Mouse (Mus musculus): ENCODE measurements around the gene Dhx29.

The Dhx29 gene

DNA sequence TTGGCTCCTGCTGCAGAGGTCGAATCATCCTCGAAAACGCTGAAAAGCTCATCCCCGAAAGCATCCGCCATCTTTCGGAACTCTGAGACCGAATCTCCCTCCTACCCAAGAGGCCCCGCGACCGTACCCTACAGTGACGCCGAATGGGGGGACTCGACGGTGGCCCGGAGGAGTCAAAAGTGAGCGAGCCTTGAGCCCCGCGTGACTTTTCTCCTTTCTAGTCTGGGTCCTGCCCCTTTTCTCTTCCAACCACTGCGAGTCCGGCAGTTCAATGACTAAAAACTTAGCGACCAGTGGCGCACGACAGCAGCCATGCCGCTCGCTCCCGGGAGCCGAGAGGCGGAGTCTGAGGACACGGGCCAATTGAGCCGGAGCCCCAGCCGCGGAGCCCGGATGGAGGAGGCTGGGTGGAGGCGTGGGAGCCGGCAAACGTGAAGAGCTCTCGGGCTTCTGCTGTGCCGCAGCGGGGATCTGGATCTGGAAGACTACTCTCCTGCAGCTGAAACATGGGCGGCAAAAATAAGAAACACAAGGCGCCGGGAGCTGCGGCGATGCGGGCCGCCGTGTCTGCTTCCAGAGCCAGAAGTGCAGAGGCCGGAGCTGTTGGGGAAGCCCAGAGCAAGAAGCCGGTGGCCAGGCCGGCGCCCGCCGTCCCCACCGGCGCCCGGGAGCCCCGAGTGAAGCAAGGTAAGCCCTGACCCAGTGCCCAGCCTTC lies at the start of gene Dhx29, which contains the start of gene Mtrex:
Dhx29 (plus strand) TSS at position 168 of the 715 bp plus-strand sequence.
Mtrex (minus strand) TSS at position 112 of the 715 bp plus-strand sequence.
- peak; percentile 99 for DNase-seq (ENCODE audit: low spot score)

DNA sequence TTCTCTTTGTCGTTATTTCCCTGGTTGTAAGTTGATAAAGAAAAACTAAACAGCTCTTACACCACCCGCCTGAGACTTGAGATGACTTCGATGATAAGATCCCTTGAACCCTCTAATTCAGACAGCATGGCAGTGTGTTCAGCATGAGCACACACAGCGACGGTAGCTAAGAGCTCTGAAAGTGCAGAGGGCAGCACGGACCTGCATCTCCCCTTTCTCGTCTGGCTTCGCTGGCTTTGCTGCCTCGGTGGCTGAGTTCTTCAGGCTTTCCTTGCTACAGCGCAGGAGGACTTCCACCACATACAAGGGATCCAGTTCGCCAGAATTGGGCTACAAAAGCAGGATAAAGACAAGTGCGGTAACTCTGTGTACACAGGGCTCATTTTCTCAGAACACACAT lies 40.0 kb upstream of the Dhx29 start:
- DNase-seq (ENCODE audit: low spot score) = no peak

DNA sequence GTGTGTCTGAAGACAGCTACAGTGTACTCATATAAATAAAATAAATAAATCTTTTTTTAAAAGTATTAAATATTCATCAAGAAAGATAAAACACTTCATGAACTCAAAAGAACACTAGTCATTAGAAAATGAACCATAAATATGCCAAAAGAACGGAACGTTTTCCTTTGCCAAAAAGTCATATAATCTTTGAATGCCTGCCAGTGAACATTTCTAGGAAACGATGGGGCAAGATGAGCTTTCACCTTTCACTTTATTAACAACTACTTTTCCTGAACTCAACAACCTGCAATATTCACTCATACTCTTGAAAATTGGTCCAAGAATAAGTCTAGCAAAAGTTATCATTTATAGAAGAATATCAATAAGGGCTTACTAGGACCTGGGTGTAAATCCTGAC lies 25.1 kb upstream of the Dhx29 start:
- no peak for DNase-seq (ENCODE audit: low spot score)

DNA sequence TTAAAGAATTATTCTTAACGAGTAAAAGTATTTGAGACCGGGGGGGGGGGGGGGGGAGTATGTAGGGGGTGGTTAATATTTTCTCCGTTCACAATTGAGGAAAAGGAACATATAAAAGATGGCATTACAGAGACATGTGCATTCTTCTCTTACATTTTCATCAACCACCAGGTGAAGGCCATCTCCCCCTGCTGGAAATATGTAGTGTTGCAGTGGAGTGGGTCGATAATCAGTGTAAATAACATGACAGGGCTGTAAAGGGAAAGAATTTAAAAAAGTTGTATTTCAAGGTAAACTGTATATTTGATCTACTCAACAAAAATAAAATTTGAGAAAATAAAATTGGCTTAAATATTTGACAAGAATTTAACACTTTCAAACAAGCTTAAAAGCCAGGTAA lies 17.6 kb upstream of the Dhx29 start:
- DNase-seq (ENCODE audit: low spot score) = peak; percentile 69

DNA sequence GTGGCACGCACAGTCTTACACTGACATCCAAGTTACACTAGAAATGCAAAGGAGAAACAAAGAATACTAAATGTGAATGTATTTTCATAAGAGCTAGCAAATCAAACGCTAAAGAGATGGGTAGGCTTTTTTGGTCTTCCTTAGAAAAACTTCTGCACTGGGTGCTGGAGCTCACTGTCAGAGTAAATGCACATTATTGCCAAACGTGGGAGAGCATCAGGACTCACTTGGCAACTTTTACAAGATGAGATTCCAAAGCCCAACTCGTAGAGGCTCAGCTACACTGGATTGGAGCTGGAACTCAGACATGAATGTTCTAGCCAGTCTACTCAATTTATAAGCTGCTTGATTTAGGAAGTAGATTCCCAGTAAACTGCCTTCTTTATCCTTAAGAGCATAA lies 16.8 kb upstream of the Dhx29 start:
- no peak for DNase-seq (ENCODE audit: low spot score)

DNA sequence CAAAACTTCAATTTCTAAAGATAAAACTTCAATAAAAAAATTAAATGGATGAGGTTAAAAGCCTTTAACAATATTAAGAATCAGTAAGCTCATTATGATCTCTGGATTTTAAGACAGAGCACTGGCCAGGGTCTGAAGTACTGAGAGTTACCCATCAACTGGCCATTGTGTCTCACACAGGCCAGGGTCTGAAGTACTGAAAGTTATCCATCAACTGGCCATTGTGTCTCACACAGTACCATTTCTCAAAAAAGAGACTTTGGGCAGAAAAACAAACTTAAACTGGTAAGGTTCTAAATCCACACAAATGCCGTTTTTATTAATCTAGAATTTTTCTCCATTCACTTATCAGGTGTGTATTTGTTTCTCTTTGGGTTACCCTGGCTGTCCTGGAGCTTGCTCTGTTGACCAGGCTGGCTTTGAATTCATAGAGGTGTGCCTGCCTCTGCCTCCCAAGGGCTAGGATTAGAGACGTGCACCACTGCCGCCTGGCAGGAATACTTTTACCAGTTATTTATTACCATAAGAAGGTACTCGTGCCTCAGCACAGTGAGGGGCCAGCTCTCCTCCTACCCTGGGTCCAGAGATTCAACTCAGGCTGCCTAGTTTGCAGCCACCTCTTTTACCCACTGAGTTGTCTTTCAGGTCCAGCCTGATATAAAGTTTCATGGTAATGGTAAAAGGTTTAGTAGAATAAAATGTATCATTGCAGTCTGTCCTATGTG lies 8.0 kb upstream of the Dhx29 start:
- DNase-seq (ENCODE audit: low spot score) = no peak

DNA sequence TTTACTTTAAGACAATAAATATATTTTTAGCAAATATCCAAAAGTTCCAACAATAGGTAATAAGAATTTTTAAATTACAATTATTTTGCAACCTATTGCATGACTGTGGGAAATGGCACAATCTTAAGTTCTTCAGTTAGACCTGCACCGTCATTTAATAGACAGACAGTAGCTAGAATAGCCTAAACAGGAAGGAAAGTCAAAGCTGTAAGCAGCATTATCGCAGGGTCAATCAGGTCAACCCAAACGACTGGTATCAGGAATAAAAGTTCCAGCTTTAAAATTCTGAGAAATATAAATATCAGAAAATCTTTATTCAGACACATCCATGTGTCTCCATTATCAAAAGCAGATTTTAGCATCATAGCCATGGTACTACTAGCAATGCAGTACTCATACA lies 6.3 kb upstream of the Dhx29 start:
- no peak for DNase-seq (ENCODE audit: low spot score)

DNA sequence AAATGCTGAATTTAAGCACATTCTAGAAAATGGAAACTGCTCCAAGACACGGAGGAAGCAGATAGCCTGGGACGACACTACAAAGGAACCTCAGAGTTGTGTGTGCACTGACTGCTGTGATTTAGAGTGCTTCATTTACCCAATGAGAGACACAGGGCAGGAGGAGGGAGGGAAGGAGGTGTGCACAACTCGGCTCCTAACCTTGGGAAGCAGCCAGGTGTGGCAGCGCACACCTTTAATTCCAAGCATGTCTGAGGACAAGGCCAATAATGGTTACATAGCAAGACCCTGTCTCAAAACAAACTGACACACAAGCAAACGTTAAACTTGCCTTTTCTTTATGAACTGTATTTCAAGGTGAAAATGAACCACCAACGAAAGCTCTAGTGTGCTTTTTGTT lies 2.0 kb upstream of the Dhx29 start:
- no peak for DNase-seq (ENCODE audit: low spot score)

DNA sequence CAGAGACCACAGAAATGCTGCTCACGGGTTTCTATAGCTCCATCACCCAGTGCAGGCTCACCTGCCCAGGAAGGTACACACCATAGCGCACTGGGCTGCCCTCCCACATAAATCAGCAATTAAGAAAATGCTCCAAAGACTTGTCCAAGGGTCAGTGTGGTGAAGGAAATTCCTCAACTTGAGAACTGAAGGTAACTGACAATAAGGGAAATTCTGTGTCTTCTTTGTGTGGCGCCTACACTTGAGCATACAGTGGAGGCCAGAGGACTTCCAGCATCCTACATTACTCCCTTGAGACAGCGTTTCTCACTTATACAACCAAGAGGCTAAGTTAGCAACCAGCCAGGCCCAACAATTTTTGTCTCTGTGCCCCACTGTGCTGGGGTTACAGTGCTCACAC lies 1.3 kb upstream of the Dhx29 start:
- peak; percentile 6 for DNase-seq (ENCODE audit: low spot score)

DNA sequence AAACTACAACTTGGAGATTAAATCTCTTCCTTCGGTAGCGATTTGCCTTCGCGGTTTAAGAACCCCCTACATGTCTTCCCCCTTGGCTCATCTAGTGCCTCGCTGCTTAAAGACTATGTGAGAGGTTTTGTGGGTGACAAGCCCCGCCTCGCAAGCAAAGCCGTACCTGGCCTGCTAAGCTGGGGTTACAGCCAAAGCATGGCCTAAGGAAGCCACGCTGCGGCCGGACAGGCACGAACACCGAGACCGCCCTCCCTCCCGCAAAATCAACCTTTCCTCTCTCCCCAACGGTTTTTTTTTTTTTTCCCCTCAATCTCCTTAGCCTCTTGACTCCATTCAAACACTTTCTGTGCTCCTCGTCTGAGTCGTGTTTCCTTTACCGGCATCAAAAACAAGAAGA lies 458 bp upstream of the Dhx29 start:
- peak; percentile 36 for DNase-seq (ENCODE audit: low spot score)

DNA sequence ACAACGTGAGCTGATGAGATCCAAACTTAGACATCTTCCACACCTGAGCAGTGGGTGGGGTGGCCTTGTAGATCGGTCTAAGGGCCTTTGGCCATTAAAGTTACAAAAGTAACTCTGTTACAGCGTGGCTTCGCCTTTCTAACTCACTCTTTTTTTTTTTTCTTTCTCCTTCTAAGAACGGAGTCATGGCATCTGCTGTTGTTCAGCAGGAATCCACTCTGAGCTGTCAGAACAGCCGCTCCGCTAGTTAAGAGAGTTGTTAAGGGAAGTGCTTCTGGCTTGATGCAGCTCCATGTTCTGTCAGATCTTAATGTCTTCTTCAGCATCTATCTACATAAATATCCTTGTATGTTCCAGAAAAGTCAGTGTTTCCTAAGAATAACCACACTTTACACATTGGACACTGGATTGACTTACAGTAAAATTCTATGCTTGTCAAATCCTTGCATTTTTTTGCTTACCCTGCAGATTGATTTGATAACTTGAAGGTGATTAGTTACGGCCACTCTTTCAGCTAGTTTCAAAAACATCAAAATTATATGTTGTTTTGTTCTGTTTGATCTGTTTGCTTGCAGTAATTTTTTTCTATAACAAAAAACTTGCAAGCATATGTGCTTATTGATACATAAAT lies 899 bp downstream of the Dhx29 start:
- peak; percentile 26 for DNase-seq (ENCODE audit: low spot score)

DNA sequence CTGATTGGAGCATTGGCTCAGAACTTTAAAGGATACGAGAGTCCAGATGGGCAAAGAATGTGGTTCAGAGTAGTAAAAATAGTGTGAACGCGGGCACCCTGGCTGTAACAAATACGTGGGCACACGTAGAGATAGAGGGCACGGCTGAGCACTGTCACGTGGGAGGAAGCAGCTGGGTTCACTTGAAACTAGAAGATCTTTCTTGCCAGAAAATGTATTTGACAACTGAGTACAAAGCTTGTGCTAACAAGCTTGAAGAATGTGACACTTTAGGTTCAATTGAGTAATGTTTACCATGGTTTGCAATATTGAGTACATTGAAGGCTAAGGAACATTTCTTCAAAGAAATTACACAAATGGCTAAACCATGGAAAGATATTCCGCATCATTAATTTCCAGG lies 10.9 kb downstream of the Dhx29 start:
- no peak for DNase-seq (ENCODE audit: low spot score)

DNA sequence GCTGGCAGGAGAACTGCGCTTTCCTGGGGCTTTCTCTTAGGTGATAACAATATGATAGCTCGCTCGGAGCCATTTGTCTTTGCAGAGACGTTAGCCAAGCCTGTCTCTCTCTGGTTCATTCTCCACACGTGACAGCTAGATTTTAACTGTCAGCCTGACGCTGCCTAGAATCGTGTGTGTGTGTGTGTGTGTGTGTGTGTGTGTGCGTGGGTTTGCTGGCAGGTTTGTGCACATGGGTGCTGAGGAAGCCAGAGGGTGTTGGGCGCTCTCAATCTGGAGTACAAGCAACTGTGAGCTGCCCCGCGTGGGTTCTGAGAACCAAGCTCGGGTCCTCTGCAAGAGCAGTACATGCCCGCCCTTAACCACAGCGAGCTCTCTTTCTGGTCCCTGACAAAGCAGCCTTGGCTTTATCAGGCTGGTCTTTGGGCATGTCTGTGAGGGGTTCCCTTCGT lies 14.7 kb downstream of the Dhx29 start:
- DNase-seq (ENCODE audit: low spot score) = no peak

DNA sequence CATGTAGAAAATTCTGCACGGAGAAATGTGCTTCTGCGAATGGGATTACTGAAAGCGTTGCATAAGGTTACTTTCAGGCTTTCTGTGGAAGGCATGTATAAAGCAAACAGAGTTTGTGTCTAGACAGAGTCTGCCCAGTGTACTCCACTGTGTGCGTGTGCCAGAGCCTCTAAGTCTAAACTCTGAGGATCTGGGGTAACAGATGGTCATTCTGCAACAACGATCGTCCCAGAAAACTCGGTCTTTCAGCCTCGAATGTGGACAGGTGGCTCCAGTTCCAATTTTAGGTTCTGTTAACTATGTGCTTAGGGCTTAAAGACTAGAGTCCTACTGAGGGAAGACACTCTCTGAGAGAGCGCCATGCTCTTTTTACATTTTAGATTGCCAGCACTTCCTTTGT lies 18.1 kb downstream of the Dhx29 start:
- DNase-seq (ENCODE audit: low spot score) = no peak

DNA sequence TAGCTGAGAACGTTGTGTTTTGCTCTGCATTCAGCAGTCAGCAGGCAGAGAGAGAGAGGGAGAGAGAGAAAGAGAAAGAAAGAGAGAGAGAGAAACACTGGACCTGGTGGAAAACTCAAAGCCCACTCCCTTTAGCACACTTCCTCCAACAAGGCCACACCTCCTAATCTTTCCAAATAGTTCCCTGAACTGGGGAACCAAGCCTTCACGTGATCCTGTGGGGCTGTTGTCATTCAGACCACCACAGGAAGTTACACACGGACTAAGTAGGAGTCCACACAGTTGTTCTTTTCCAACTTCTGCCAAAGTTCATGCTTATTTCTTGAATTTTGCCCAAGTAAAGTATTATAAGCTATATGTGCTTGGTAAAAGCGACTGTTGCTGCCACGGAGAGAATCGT lies 18.6 kb downstream of the Dhx29 start:
- no peak for DNase-seq (ENCODE audit: low spot score)

DNA sequence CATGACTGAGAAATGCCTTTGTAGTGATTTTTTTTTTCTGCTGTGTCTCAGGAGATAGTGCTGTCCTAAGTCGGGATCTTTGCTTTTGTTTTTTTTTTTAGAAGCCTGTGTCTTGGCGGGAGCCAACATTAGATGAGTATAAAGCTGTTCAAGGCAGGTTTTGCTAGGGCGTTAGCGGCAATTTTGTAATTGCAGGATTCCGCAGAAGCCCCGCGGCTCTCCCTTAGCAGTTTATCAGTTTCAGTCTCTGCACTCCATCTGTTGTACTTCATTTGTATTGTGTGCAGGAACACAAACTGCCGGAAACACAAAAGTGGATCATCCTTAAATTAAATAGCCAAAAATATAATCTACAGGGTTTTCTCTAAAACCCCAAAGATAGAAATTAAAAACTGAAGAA lies 26.8 kb downstream of the Dhx29 start:
- DNase-seq (ENCODE audit: low spot score) = no peak

DNA sequence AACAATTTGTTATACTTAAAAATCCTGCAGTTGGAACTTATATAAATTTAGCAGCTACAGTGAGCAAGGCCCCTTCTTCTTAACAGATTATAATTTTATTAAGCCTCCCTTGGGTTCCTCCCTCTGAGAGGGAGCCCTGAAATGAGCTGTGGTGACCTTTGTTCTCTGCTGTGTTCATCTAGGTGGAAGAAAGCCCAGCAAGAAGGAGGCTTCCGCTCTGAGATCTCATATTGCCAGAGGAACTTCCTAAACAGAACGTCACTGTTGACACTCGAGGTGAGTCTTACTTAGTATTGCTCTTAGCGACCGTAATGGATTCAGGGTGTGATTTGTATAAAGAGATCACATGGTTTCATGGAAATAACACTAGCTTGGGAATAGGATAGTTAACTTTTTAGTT lies 35.8 kb downstream of the Dhx29 start:
- no peak for DNase-seq (ENCODE audit: low spot score)

DNA sequence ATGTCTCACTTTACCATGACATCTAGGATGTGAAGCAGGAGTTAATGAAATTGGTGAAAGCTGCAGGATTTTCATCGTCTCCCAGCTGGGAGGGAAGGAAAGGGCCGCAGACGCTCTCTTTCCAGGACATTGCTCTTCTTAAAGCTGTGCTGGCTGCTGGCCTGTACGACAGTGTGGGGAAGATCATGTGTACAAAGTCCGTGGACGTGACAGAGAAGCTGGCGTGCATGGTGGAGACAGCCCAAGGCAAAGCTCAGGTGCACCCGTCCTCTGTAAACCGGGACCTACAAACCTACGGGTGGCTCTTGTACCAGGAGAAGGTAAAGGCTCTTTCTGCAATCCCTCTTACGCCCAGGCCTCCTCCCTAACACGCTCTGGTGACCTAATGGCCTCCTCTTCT lies 37.2 kb downstream of the Dhx29 start:
- DNase-seq (ENCODE audit: low spot score) = no peak

DNA sequence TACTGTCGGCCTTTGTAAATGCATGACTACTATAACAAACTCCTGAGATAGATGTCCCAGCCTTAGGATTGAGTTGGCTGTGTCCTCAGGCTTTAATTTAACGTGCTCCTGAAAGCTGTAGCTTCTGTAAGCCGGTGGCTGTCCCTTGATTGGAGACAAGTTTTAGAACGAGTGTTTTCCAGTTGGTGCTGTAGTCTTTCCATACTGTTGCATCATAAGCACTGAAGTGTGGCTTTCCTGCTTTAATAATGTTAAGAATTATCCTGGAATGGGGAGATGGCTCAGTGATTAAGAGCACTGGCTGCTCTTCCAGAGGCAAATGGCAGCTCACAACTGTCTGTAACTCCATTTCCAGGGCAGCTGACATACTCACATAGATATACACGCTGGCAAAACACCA lies 40.0 kb downstream of the Dhx29 start:
- no peak for DNase-seq (ENCODE audit: low spot score)

DNA sequence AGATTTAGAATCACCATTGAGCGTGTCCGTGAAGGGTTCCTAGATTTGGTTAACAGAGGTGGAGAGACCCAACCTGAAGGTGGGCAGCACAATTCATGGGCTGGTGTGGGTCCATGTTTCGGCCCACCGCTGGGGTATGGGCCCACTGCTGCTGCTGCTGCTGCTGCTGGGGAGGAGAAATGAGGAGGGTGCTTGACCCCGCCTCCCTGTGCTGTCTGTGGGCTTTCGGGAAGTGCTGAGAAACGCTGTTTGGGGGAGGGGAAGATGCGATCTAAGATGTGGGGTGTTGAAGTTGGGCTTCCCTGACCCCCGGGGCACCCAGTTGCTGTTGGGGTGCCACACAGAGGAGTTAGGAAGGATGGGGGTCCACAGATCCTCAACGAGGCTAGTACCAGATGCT lies 49.5 kb downstream of the Dhx29 start:
- no peak for DNase-seq (ENCODE audit: low spot score)

DNA sequence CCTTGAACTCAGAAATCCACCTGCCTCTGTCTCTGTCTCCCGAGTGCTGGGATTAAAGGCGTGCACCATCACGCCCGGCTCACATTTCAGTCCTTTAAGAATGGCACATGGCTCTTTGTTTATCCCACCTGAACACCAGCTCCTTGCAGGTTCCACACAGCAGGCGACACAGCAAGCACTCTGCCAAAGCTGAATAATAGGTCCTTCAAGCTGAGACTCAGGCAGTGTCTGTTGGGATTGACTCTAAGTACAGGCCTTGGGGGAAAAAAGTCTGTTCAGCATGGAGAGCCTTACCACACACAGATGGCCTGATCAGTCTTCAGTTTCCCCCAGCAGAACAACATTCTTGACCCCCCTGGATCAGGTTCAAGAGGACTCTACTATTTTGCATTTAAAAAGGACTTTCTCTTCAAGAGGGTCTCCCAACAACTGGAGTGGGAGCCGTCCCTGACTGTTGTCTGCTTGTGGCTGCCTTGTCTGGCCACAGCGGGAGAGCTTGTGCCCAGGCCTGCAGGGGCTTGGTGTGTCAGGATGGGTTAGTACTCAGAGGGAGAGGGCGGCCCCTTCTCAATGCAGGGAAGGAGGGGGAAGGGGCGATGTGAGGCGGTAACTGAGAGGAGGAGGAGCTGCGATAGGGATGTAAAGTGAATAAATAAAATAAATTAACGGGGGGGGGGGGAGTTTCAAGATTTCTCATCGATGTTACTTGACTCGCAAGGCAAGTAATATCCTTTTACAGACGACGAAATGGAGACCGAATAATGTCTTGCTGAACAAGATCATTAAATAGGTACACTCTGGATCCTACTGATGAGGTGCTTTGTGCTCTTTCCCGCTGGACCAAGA lies 58.6 kb downstream of the Dhx29 start:
- DNase-seq (ENCODE audit: low spot score) = peak; percentile 70

DNA sequence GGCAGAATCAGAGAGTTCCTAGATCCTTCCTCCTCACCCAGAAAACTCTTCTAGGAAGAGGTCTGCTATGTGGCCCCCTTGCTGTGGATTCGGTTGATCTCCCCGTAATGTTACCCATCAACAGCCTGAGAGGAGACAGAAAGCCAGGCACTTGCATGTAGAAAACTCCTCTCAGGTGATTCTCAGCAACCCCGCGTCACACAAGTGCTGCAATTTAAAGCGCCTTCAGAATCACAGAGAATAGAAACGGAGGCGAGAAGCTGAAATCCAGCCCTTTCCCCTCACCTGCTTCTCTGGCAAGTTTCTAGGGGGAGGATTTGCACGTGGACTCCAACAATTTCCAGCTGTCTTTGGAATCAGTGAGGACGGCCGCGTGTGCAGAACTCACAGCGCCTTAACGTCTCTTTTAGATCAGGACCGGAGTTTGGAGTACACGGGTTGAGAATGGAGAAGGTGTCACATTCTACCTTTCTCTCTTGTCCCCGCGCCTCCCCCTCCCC lies 59.2 kb downstream of the Dhx29 start:
- peak; percentile 44 for DNase-seq (ENCODE audit: low spot score)

Measured in embryo, embryonic 10.5 days (tissue).